Mouse (Mus musculus): ENCODE measurements at regions not wholly inside any gene's neighbourhood (a gene's known extent, or its start where the extent isn't known, plus 50 kb on each side); places are given as distances from the start of the nearest gene placed in this dataset.
"Not testable (repeated sequence)": the region's sequence is repeated elsewhere in the genome, so short reads cannot be mapped to it uniquely, and the experiment has no call there.

GRCm38 (mm10) chr10:108111398-108111797 is 50.6 kb upstream of the Ppp1r12a start:
- no peak for DNase-seq (ENCODE audit: low spot score in 2 of 2)

GRCm38 (mm10) chr10:108110891-108111290 is 51.1 kb upstream of the Ppp1r12a start:
- DNase-seq (ENCODE audit: low spot score in 2 of 2), result no peak

- no peak for DNase-seq (ENCODE audit: low spot score in 2 of 2)
Measured at GRCm38 (mm10) chr10:108110197-108110596, 51.8 kb upstream of the Ppp1r12a start.

GRCm38 (mm10) chr10:108108500-108108899 is 53.5 kb upstream of the Ppp1r12a start:
- DNase-seq (ENCODE audit: low spot score in 2 of 2), result not testable (repeated sequence)

- DNase-seq (ENCODE audit: low spot score in 2 of 2), result no peak
Measured at GRCm38 (mm10) chr10:108101521-108101920, 60.5 kb upstream of the Ppp1r12a start.

- DNase-seq (ENCODE audit: low spot score in 2 of 2), result no peak
Measured at GRCm38 (mm10) chr10:108093043-108093442, 69.0 kb upstream of the Ppp1r12a start.

- DNase-seq (ENCODE audit: low spot score in 2 of 2), result no peak
Measured at GRCm38 (mm10) chr10:108089375-108089981, 72.5 kb upstream of the Ppp1r12a start.

GRCm38 (mm10) chr10:108088883-108089282 is 73.1 kb upstream of the Ppp1r12a start:
- DNase-seq (ENCODE audit: low spot score in 2 of 2), result no peak

- no peak for DNase-seq (ENCODE audit: low spot score in 2 of 2)
Measured at GRCm38 (mm10) chr10:108088209-108088608, 73.8 kb upstream of the Ppp1r12a start.

- DNase-seq (ENCODE audit: low spot score in 2 of 2), result no peak
Measured at GRCm38 (mm10) chr10:108083220-108083619, 78.8 kb upstream of the Ppp1r12a start.

GRCm38 (mm10) chr10:108075144-108075543 is 86.8 kb upstream of the Ppp1r12a start:
- no peak for DNase-seq (ENCODE audit: low spot score in 2 of 2)

- no peak for DNase-seq (ENCODE audit: low spot score in 2 of 2)
Measured at GRCm38 (mm10) chr10:108073828-108074227, 88.2 kb upstream of the Ppp1r12a start.

- no peak for DNase-seq (ENCODE audit: low spot score in 2 of 2)
Measured at GRCm38 (mm10) chr10:108072211-108072610, 89.8 kb upstream of the Ppp1r12a start.

- no peak for DNase-seq (ENCODE audit: low spot score in 2 of 2)
Measured at GRCm38 (mm10) chr10:108071424-108071823, 90.6 kb upstream of the Ppp1r12a start.

- no peak for DNase-seq (ENCODE audit: low spot score in 2 of 2)
Measured at GRCm38 (mm10) chr10:108067723-108068122, 94.3 kb upstream of the Ppp1r12a start.

GRCm38 (mm10) chr10:108066241-108066640 is 95.8 kb upstream of the Ppp1r12a start:
- DNase-seq (ENCODE audit: low spot score in 2 of 2), result no peak

- DNase-seq (ENCODE audit: low spot score in 2 of 2), result no peak
Measured at GRCm38 (mm10) chr10:108061813-108062435, 100.1 kb upstream of the Ppp1r12a start.

GRCm38 (mm10) chr10:108060554-108060953 is 101.4 kb upstream of the Ppp1r12a start:
- no peak for DNase-seq (ENCODE audit: low spot score in 2 of 2)

- DNase-seq (ENCODE audit: low spot score in 2 of 2), result no peak
Measured at GRCm38 (mm10) chr10:108051637-108052036, 110.4 kb upstream of the Ppp1r12a start.

GRCm38 (mm10) chr10:108048426-108048825 is 113.6 kb upstream of the Ppp1r12a start:
- no peak for DNase-seq (ENCODE audit: low spot score in 2 of 2)

- no peak for DNase-seq (ENCODE audit: low spot score in 2 of 2)
Measured at GRCm38 (mm10) chr10:108043519-108043918, 118.5 kb upstream of the Ppp1r12a start.

GRCm38 (mm10) chr10:108040027-108040426 is 122.0 kb upstream of the Ppp1r12a start:
- DNase-seq (ENCODE audit: low spot score in 2 of 2), result no peak

- DNase-seq (ENCODE audit: low spot score in 2 of 2), result no peak
Measured at GRCm38 (mm10) chr10:108036486-108037109, 124.7 kb upstream of the Otogl start.

All from spleen, postnatal 4 days (tissue).